Mouse (Mus musculus) frontal cortex, adult 2 months (tissue): ENCODE measurements around the gene Golga4. TPM values are rescaled to one million over a fixed set of nuclear protein-coding genes. Genes with fewer than 3 reads are reported as not detected.

ENCODE experiments used
- DNase-seq, 2 experiments: peaks; one replicate each; pipeline ENCODE4 v3.0.0; 2022; ENCODE audit warnings: low spot score in 1 of 2; ENCODE audit errors: extremely low spot score in 1 of 2
- polyA plus RNA-seq: library from polyadenylated mRNA; depleted of rRNA; stranded (reverse); fragments of >200 nt; gene quantifications from 2 replicates; pipeline ENCODE4 v1.2.3, GENCODE M21; 2012

The Golga4 gene
- polyA plus RNA-seq, 1 experiment = 70.4 TPM

- no peak for DNase-seq
These were observed 17.0 kb upstream of the Golga4 start for GRCm38 (mm10) chr9:118488896-118489578.

GRCm38 (mm10) chr9:118489579-118490019, 16.5 kb upstream of the Golga4 start:
- DNase-seq = peak in 1 of 2 experiments; percentile 81

GRCm38 (mm10) chr9:118491195-118491594, 14.9 kb upstream of the Golga4 start:
- DNase-seq = no peak

- no peak for DNase-seq
These were observed 13.0 kb upstream of the Golga4 start for GRCm38 (mm10) chr9:118492932-118493698.

GRCm38 (mm10) chr9:118494106-118494505, 12.0 kb upstream of the Golga4 start:
- DNase-seq = no peak

GRCm38 (mm10) chr9:118495933-118496332, 10.1 kb upstream of the Golga4 start:
- DNase-seq = no peak

- DNase-seq = no peak
These were observed 9.1 kb upstream of the Golga4 start for GRCm38 (mm10) chr9:118496952-118497351.

GRCm38 (mm10) chr9:118498061-118498460, 8.0 kb upstream of the Golga4 start:
- DNase-seq = no peak

GRCm38 (mm10) chr9:118500963-118501362, 5.1 kb upstream of the Golga4 start:
- DNase-seq = no peak

GRCm38 (mm10) chr9:118504656-118505055, 1.4 kb upstream of the Golga4 start:
- no peak for DNase-seq

- no peak for DNase-seq
These were observed 551 bp downstream of the Golga4 start for GRCm38 (mm10) chr9:118506404-118507231.

GRCm38 (mm10) chr9:118507552-118507951, 1.5 kb downstream of the Golga4 start:
- no peak for DNase-seq

GRCm38 (mm10) chr9:118508601-118509000, 2.5 kb downstream of the Golga4 start:
- no peak for DNase-seq

- DNase-seq = no peak
These were observed 5.0 kb downstream of the Golga4 start for GRCm38 (mm10) chr9:118510941-118511690.

- DNase-seq = no peak
These were observed 6.7 kb downstream of the Golga4 start for GRCm38 (mm10) chr9:118512681-118513233.

GRCm38 (mm10) chr9:118515476-118515875, 9.4 kb downstream of the Golga4 start:
- no peak for DNase-seq

- DNase-seq = no peak
These were observed 10.1 kb downstream of the Golga4 start for GRCm38 (mm10) chr9:118516162-118516561.

GRCm38 (mm10) chr9:118517619-118518018, 11.6 kb downstream of the Golga4 start:
- no peak for DNase-seq

- no peak for DNase-seq
These were observed 13.0 kb downstream of the Golga4 start for GRCm38 (mm10) chr9:118519101-118519500.

GRCm38 (mm10) chr9:118520011-118520410, 13.9 kb downstream of the Golga4 start:
- DNase-seq = no peak
